Mouse (Mus musculus): ENCODE results near the gene Olfr729. TPM values are rescaled to one million over a fixed set of nuclear protein-coding genes. Genes with fewer than 3 reads are reported as not detected.

The Olfr729 gene
- total RNA-seq (2021) = not detected in 2 replicates
- long read RNA-seq = 0 reads

GRCm38 (mm10) chr14:50152810-50153209, at the start of gene Olfr729:
Olfr729 (minus strand) TSS chr14:50152910.
- no peak for DNase-seq

DNA sequence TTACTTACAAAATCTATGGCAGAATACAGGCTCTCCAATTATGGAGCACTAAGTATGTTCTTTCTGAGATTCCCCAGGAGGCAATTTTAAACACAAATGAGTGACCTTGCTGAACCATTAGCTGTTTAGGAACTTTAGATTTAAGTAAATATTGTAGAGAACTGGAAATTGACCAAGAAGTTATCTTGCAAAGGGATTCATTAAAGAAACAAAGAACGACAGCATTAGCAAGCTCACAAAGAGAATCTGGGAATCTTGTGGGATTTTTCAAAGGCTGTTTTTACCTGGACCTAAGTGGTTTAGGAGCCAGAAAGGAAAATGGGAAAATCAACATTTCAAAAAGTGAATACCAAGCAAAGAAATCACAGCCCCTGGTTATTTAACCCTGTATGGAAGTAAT, 35.4 kb upstream of the Olfr729 start, which contains the start of gene Olfr730:
TSS of gene Olfr730 (minus strand) at position 101 of the 400 bp plus-strand sequence.
- no peak for DNase-seq

- no peak for DNase-seq
These were observed 10.1 kb downstream of the Olfr729 start, which contains the start of gene Olfr728 for GRCm38 (mm10) chr14:50142580-50142979. Olfr728 (minus strand) TSS chr14:50142680.

DNA sequence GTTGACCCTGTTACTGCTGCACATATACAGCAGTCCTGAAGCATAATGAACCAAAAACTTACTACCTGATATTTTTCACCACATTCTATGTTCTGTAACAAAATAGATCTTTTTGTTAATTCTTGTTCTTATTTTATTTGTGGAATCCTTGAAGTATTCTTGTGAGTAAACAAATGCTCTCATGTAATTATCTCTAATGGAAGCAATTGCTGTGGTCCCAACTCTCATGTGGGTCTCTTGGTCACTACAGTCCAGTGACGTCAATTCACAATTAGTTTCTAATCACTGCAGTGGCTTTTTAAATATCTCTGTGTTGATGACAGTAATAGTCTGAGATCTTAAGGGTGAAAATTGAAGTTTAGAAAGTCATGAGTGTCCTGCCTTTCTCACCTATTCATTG, 29.8 kb downstream of the Olfr729 start, which contains the start of gene Olfr727:
TSS of gene Olfr727 (plus strand) at position 301 of the 400 bp plus-strand sequence.
- DNase-seq = no peak

Other genes starting within 250 kb of the Olfr729 start
- gene Olfr723, start 221.1 kb downstream of the Olfr729 start, total RNA-seq (2021) = not detected in 2 replicates
- gene Olfr724, start 189.6 kb downstream of the Olfr729 start, total RNA-seq (2021) = not detected in 2 replicates
- not detected in 2 replicates for gene Olfr725, start 112.5 kb downstream of the Olfr729 start, total RNA-seq (2021)
- gene Olfr726, start 62.0 kb downstream of the Olfr729 start, total RNA-seq (2021) = not detected in 2 replicates
- gene Olfr727, start 29.7 kb downstream of the Olfr729 start, total RNA-seq (2021) = not detected in 2 replicates
- gene Olfr728, start 10.2 kb downstream of the Olfr729 start, total RNA-seq (2021) = not detected in 2 replicates
- gene Olfr730, start 35.3 kb upstream of the Olfr729 start, total RNA-seq (2021) = not detected in 2 replicates
- 0.21 TPM in 1 of 2 replicates, not detected in the other for gene Olfr731, start 89.0 kb upstream of the Olfr729 start, total RNA-seq (2021)
- gene Olfr732, start 131.3 kb upstream of the Olfr729 start, total RNA-seq (2021) = not detected in 2 replicates
- not detected in 2 replicates for gene Olfr733, start 148.6 kb upstream of the Olfr729 start, total RNA-seq (2021)
- 0.18 TPM in 1 of 2 replicates, not detected in the other for gene Olfr734, start 173.9 kb upstream of the Olfr729 start, total RNA-seq (2021)
- not detected in 2 replicates for gene Olfr735, start 196.0 kb upstream of the Olfr729 start, total RNA-seq (2021)
- gene Tlr11, start 205.0 kb upstream of the Olfr729 start, total RNA-seq (2021) = not detected in 2 replicates
- gene Olfr736, start 228.3 kb upstream of the Olfr729 start, total RNA-seq (2021) = not detected in 2 replicates